In the genomic region with DNA sequence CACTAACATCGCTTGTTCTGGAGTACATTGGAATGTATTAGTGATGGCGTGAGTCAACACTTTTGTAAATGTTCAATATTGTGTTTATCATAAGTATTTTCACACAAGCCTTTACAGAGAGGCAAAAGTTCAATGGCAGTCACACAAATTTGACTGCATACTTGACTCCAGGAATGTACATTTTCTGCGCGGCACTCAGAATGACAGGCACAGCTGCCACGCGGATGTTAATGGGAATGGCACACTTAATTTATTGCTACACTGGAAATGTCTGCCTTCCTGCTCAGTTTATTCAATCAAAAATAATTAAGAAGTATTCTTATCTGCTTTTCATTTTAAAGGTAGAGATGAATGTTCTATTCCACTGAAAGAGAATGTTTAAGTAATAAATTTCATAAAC, we compare ENCODE assay signal across 13 mouse cellular contexts.
"Had no signal": no experiment of that assay in that cellular context is flagged by ENCODE, and none has a peak within 500 bp of the region (broad histone marks: within the 10 kb centered on the region; RNA-seq: fewer than 3 reads in every experiment).

No protein-coding gene starts in this region.

- H3K27me3 ChIP-seq: kidney, embryonic 15.5 days; liver, embryonic 13.5 days had no signal

- H3K4me2 ChIP-seq: kidney, embryonic 15.5 days; liver, embryonic 13.5 days; midbrain, embryonic 11.5 days had no signal

- DNase-seq: kidney, adult 2 months; kidney, postnatal 14 days; liver; liver, embryonic 13.5 days; lung, adult 18-20 months; lung, postnatal 4 days; right cerebral cortex, adult 18-20 months; right cerebral cortex, postnatal 25 days; thymus, postnatal 36 days had no signal

- H3K9ac ChIP-seq: kidney, embryonic 15.5 days; liver, embryonic 13.5 days had no signal

- H3K36me3 ChIP-seq: liver, embryonic 13.5 days had no signal

- H3K27ac ChIP-seq: kidney, embryonic 15.5 days; liver, embryonic 13.5 days had no signal

- H3K4me3 ChIP-seq: kidney, embryonic 15.5 days; liver, embryonic 13.5 days had no signal

- H3K9me3 ChIP-seq: kidney, embryonic 15.5 days had no signal

- H3K4me1 ChIP-seq: kidney, embryonic 15.5 days; liver, embryonic 13.5 days had no signal

- ATAC-seq: intestine, embryonic 16.5 days; lung, postnatal 0 days had no signal
